Comparison of ENCODE assay signal across 1 mouse cellular context in the genomic region with DNA sequence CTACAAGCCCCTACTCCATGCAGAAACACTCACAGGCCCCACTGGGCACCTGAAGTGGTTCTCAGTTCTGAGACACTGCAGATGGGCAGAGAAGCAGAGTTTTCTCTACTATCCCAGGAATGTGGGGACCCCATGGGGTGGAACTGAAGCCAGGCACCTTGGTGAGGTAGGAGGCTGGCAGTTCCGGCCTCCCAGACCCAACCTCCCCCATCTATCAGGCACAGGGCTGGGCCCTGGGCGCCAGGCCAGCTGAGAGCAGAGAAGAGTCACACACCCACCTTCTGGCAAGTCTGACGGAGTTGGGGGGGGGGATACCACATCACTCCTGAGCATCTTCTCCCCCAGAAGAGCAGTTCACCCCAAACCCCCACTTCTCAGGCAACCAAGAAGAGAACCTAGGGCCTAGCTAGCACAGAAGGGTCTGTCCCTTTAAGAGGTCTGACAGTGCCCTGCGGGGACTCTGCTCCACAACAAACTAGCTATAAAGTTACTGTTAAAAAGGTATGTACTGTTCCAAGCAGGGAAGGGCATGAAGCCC.
A peak's percentile ranks its signal among the peaks of the same experiment; 100 is the strongest.
TF ChIP-seq lines count a peak whose summit lies in the region.

No protein-coding gene starts in this region.

TF ChIP-seq in MEL, 35 proteins besides CTCF, POLR2A, EP300 and RAD21:
- TF ChIP-seq BHLHE40 (IDR thresholded peaks at IDR 0.05; ENCODE audit: borderline replicate concordance, low read depth, low read length) (0 out of 2 replicates have a peak, but pooled peaks have one; percentile 19), USF1 (IDR thresholded peaks at IDR 0.05; ENCODE audit: low read depth, low read length) (no peak), SMC3 (IDR thresholded peaks at IDR 0.05; ENCODE audit: low read depth, low read length) (peak; percentile 4; the same call in 1 of the 2 replicates), RCOR1 (IDR thresholded peaks at IDR 0.05; ENCODE audit: low read depth, low read length) (peak; percentile 67; the same call in 1 of the 2 replicates), MAX (IDR thresholded peaks at IDR 0.05; ENCODE audit: low read length) (no peak), POLR2AphosphoS2 (IDR thresholded peaks at IDR 0.05; ENCODE audit: low read length) (no peak; the same call in 1 of the 2 replicates), NELFE (IDR thresholded peaks at IDR 0.05; ENCODE audit: low read depth, low read length) (no peak), TCF12 (IDR thresholded peaks at IDR 0.05; ENCODE audit: low read depth, low read length) (peak; percentile 84), E2F4 (IDR thresholded peaks at IDR 0.05; ENCODE audit: borderline replicate concordance, low read depth, low read length) (no peak), ZC3H11A (IDR thresholded peaks at IDR 0.05; ENCODE audit: low read depth, low read length) (no peak), GABPA (IDR thresholded peaks at IDR 0.05; ENCODE audit: low read depth, low read length) (no peak), ZNF384 (IDR thresholded peaks at IDR 0.05; ENCODE audit: low read depth, low read length) (no peak), CHD2 (IDR thresholded peaks at IDR 0.05; ENCODE audit: low read length) (no peak), TAL1 (IDR thresholded peaks at IDR 0.05; ENCODE audit: low read length) (peak; percentile 30; the same call in 1 of the 2 replicates), HCFC1 (IDR thresholded peaks at IDR 0.05; ENCODE audit: low read depth, low read length) (peak; percentile 54; the same call in 1 of the 2 replicates), CHD1 (IDR thresholded peaks at IDR 0.05; ENCODE audit: low read depth, low read length) (no peak), MXI1 (IDR thresholded peaks at IDR 0.05; ENCODE audit: low read depth, low read length) (peak; percentile 70), KAT2A (conservative IDR thresholded peaks at IDR 0.05; ENCODE audit: low read depth, low read length) (no peak; the same call in 1 of the 2 replicates), ZMIZ1 (IDR thresholded peaks at IDR 0.05; ENCODE audit: low read depth, low read length) (peak; percentile 50; the same call in 1 of the 2 replicates), POLR2AphosphoS5 (IDR thresholded peaks at IDR 0.05; ENCODE audit: borderline replicate concordance, low read depth, low read length) (no peak), TBP (IDR thresholded peaks at IDR 0.05; ENCODE audit: low read depth, low read length) (peak; percentile 50; the same call in 1 of the 2 replicates), UBTF (IDR thresholded peaks at IDR 0.05; ENCODE audit: borderline replicate concordance, insufficient read depth, low read depth, low read length) (no peak), MAFK (IDR thresholded peaks at IDR 0.05; ENCODE audit: borderline replicate concordance, low read depth, low read length) (no peak), NRF1 (IDR thresholded peaks at IDR 0.05; ENCODE audit: insufficient read depth, low read depth, low read length, poor library complexity, severe bottlenecking) (no peak), ELF1 (IDR thresholded peaks at IDR 0.05; ENCODE audit: low read depth, low read length) (peak; percentile 55), SIN3A (IDR thresholded peaks at IDR 0.05; ENCODE audit: low read length) (peak; percentile 95), MYC (IDR thresholded peaks at IDR 0.05; ENCODE audit: low read depth, low read length) (no peak; the same call in 1 of the 2 replicates), ZKSCAN1 (IDR thresholded peaks at IDR 0.05; ENCODE audit: low read depth, low read length) (no peak), MEF2A (IDR thresholded peaks at IDR 0.05; ENCODE audit: extremely low read depth, insufficient replicate concordance, low read depth, low read length, poor library complexity, severe bottlenecking) (no peak), MAZ (IDR thresholded peaks at IDR 0.05; ENCODE audit: low read depth, low read length) (peak; percentile 97), MYB (IDR thresholded peaks at IDR 0.05; ENCODE audit: low read depth, low read length) (0 out of 2 replicates have a peak, but pooled peaks have one; percentile 29), JUND (IDR thresholded peaks at IDR 0.05; ENCODE audit: low read depth, low read length) (no peak), ETS1 (IDR thresholded peaks at IDR 0.05; ENCODE audit: low read depth, low read length) (peak; percentile 97), USF2 (IDR thresholded peaks at IDR 0.05; ENCODE audit: borderline replicate concordance in 1 of 2, insufficient read depth in 1 of 2, low read depth in 1 of 2, low read length in 2 of 2) (no peak), GATA1 (IDR thresholded peaks at IDR 0.05; ENCODE audit: low read depth, low read length) (peak; percentile 46)
TF ChIP-seq in MEL: peak in this region for 15.
